8 mouse cellular contexts compared by ENCODE assay signal in the genomic region with DNA sequence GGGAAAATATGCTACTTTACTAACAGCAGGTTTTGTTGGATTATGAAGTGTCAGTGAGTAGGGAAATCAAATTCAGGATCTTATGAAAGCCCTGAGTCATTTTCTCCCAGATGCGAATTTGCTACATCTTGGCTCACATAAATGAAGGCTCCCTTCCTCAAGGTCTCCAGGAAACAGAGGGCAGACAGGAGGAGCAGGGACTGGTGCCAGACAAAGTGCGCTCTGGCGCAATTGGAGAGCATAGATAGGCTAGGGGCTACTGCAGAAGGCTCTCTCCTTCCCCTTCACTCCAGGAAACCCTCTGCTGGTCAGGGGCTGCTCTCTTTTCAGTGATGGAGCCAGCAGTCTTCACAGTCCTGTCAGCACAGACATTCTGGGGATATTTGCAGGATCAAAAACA.
DNase-seq lines count a peak whose midpoint lies in the region; ATAC-seq lines count a peak whose summit lies in the region.
"Had no signal": no experiment of that assay in that cellular context is flagged by ENCODE, and none has a peak within 500 bp of the region (broad histone marks: within the 10 kb centered on the region; RNA-seq: fewer than 3 reads in every experiment).

No protein-coding gene starts in this region.

- H3K27me3 ChIP-seq in liver, embryonic 13.5 days = peaks cover 13% of the 10 kb centered on the region
- no peaks in the 10 kb centered on the region for H3K27me3 ChIP-seq in stomach, embryonic 15.5 days (replicated peaks)
- peaks cover 20% of the 10 kb centered on the region for H3K27me3 ChIP-seq in forebrain, embryonic 13.5 days
- H3K27me3 ChIP-seq: embryonic facial prominence, embryonic 12.5 days had no signal

- H3K4me1 ChIP-seq in liver, embryonic 13.5 days (replicated peaks) = peaks cover 28% of the 10 kb centered on the region
- peaks cover 14% of the 10 kb centered on the region for H3K4me1 ChIP-seq in stomach, embryonic 15.5 days
- peaks cover 22% of the 10 kb centered on the region for H3K4me1 ChIP-seq in forebrain, embryonic 13.5 days

- no peaks in the 10 kb centered on the region for H3K9me3 ChIP-seq in liver, embryonic 13.5 days (replicated peaks)
- H3K9me3 ChIP-seq in stomach, embryonic 15.5 days = no peaks in the 10 kb centered on the region
- no peaks in the 10 kb centered on the region for H3K9me3 ChIP-seq in forebrain, embryonic 13.5 days (replicated peaks)
- H3K9me3 ChIP-seq: embryonic facial prominence, embryonic 12.5 days had no signal

- peak overlapping the region; percentile 81; the same call in 1 of the 2 replicates for H3K27ac ChIP-seq in liver, embryonic 13.5 days
- peak overlapping the region; percentile 89 for H3K27ac ChIP-seq in stomach, embryonic 15.5 days
- H3K27ac ChIP-seq in forebrain, embryonic 13.5 days = no peak overlapping the region

- no peak overlapping the region for H3K4me2 ChIP-seq in liver, embryonic 13.5 days
- H3K4me2 ChIP-seq in stomach, embryonic 15.5 days = no peak overlapping the region
- H3K4me2 ChIP-seq in forebrain, embryonic 13.5 days = no peak overlapping the region

- no peak overlapping the region for H3K4me3 ChIP-seq in liver, embryonic 13.5 days (replicated peaks)
- H3K4me3 ChIP-seq in stomach, embryonic 15.5 days (replicated peaks) = no peak overlapping the region
- no peak overlapping the region for H3K4me3 ChIP-seq in forebrain, embryonic 13.5 days

- WGBS in liver, embryonic 13.5 days (ENCODE audit: insufficient replicate concordance) = 59% methylated on average over 3 of the region's 3 CpGs
- 55% methylated on average over 3 of the region's 3 CpGs for WGBS in stomach, embryonic 15.5 days
- 46% methylated on average over 3 of the region's 3 CpGs for WGBS in forebrain, embryonic 13.5 days

- no peak for ATAC-seq in liver, embryonic 13.5 days (ENCODE audit: low read depth)
- ATAC-seq in stomach, embryonic 15.5 days (ENCODE audit: insufficient read depth, low FRiP score, low read depth) = no peak
- no peak for ATAC-seq in forebrain, embryonic 13.5 days

- no peaks in the 10 kb centered on the region for H3K36me3 ChIP-seq in liver, embryonic 13.5 days
- H3K36me3 ChIP-seq in stomach, embryonic 15.5 days = no peaks in the 10 kb centered on the region
- H3K36me3 ChIP-seq in forebrain, embryonic 13.5 days (ENCODE audit: poor library complexity, severe bottlenecking) = no peaks in the 10 kb centered on the region
- H3K36me3 ChIP-seq: embryonic facial prominence, embryonic 12.5 days had no signal

- H3K9ac ChIP-seq in liver, embryonic 13.5 days = peak overlapping the region; percentile 68; the same call in 1 of the 2 replicates
- H3K9ac ChIP-seq in stomach, embryonic 15.5 days = no peak overlapping the region
- no peak overlapping the region for H3K9ac ChIP-seq in forebrain, embryonic 13.5 days

- DNase-seq in liver, embryonic 13.5 days = no peak
- no peak for DNase-seq in liver
- DNase-seq in fibroblast of lung, adult 2 months (ENCODE audit: low read depth) = peak; percentile 66
- peak; percentile 52 for DNase-seq in kidney, postnatal 14 days
- no peak for DNase-seq in urinary bladder, postnatal 36 days (ENCODE audit: low spot score in 2 of 2)

Comparison
In these comparisons a context has a peak if more than half of its experiments do, and no peak if none do; other contexts are left out.
1. DNase-seq: peak in fibroblast of lung, adult 2 months (single experiment) and kidney, postnatal 14 days (single experiment); none in liver, embryonic 13.5 days (single experiment), liver (single experiment) and urinary bladder, postnatal 36 days (0 of 2).